Mouse (Mus musculus) right cerebral cortex, adult 2 months (tissue): Measurements from ENCODE around the gene Pgm1.

Experiments
- DNase-seq, 2 experiments: peaks; one replicate each; pipeline ENCODE4 v3.0.0; 2021 to 2022; ENCODE audit warnings: low spot score in 2 of 2

Gene Pgm1

DNA sequence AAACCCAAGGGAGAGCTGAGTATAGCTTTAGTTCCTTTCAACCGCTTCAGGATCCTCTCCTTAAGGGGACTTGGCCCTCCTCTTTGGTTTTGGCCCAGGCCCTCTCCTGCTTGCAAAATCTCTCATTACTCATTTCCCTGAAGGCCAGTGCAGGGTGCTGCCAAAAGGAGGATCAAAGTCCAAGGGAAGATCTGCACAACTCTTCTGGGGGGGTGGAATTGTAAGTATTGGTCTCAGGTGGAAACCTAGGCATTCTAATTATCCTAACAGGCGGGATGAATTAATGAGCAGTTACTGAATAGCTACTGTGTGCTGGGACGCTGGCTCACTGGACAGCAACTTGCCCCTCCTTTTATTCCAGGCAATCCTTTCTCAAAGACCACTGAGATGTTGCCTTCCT is 82.3 kb downstream of the Pgm1 start:
- no peak for DNase-seq

DNA sequence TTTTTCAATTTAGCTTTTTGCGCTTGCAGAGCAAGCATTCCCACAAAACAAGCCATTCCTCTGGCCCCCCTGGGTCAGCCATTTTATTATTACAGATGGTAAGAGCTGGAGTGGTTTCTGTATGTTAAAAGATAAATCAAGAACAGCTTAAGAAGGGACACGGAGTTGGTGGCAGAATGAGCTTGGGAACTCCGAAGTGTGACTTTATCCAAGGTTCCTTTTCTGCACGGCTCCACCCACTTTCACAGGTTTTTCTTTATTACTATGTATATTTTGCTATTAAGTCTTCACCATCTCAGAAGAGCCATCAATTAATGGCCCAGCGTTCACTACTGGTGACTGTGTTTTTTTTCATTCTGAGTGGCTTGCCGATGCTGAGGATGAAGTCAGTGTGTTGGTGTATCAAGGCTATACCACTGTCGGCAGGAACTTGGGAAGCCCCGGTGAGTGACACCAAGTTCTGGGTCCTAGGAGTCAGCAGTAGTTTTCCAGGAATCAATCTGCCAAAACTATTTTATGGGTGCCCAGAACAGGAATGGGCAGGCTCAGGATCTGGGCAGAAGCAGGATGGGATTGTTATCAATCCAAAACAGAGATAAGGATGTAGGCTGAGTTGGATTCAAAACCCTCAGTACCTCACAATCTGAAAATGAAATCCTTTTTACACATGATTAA is 83.3 kb downstream of the Pgm1 start:
- no peak for DNase-seq

DNA sequence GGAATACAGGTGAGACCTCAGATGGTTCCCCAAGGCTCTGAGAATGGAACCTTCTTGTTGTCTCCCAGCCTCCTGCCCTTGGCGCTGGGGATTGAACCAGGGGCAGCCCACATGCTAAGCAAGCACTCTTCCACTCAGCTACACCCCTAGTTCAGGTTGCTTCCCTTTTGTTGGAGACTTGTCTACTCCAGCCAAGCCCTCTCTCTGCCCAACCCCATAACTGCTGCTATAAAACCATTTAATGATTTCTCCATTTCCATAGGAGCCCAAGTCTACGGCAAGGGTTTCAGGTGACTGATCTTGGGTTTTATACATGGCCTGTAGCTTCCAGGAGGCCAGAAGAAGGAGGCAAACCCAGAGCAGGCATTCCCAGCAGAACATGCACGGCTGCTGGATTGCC is 98.6 kb downstream of the Pgm1 start:
- DNase-seq, result no peak

DNA sequence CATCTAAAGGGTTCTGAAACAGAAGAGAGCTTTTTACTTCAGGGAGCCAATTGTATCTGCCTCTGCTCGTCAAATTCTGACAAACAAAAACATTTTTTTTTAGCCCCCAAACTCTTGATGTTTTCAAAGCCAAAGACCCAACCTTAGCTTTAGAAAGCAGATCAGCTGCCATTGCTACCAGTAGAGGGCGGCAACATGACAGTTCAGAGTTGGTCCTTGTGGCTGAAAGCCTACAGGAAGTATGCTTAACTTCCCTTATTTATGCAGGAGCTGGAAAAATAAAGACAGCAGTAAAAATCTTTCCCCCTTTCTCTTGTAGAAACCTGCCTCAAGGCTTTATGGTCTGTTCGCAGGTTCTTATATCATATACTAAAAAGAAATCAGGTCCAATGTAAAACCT is 99.4 kb downstream of the Pgm1 start:
- DNase-seq, result peak; percentile 82 to 84

DNA sequence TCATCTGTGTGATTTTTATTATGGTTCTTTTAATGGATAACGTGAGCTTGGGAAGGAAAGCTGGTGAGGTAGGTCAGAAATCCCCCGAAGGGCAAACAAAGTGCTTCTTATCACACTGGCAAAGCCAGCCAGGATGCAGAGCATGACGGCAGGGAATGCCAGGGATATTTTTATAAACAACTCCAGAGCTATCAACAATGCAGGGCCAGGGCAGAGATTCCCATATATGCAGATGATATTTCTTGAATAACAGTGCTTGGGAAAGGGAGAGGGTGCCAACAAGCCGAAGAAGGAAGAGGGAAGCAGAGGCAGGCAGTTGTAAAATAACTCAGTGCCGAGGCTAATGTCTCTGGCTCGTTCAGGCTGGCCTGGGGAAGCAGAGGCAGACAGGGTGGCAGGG is 102.1 kb downstream of the Pgm1 start:
- no peak for DNase-seq

DNA sequence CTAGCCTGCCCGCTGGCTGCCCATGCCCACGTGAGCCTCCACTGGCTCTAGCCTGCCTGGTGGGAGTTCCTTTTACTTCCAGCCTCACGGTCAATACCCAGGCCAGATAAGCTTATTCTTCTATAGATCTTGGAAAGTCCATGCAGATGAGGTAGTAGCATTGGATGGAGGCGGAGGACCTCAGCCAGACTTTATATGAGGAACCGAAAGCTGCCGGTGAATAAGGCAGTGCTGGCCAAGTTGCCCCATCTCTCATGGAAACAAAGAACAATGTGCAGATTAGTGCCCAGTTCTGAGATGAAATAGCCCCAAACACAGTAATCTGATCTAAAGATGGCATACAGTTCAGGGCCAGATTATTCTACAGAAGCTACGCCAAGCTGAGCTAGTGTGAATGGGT is 103.4 kb downstream of the Pgm1 start:
- no peak for DNase-seq

DNA sequence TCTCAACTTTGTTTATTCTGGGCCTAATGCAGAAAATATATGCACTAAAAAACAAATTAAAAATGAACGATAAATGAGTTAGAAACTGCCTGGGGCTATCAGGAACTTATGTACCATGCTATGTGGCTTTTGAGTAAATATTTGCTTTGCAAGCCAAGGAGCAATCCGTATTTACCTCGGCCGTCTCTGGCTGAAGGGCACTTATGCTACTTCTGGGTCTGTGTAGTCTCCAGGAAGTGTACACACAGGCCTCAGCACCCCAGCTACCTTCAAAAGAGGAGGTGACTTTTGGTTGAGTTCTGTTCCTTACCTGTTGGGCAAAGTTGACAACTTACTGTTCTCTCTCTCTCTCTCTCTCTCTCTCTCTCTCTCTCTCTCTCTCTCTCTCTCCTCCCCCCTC is 104.7 kb downstream of the Pgm1 start:
- DNase-seq, result no peak

DNA sequence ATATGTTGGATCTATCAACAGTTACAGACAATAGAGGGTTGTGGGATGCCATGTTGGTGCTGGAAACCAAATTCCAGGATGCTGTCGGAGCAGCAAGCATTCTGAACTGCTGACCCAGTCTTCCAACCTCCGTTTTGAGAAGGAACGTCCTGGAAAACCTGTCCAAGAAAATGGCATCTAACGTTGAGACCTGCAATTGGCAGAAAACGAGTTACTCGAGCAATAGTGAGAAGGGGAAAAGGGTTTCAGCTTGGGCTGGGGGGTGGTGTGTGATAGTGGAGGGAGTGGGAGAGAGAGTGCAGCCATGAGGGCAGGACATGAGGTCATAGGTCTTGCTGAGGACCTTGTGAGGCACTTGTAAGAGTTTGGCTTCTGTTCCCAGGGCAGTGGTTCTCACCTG is 105.8 kb downstream of the Pgm1 start:
- no peak for DNase-seq

DNA sequence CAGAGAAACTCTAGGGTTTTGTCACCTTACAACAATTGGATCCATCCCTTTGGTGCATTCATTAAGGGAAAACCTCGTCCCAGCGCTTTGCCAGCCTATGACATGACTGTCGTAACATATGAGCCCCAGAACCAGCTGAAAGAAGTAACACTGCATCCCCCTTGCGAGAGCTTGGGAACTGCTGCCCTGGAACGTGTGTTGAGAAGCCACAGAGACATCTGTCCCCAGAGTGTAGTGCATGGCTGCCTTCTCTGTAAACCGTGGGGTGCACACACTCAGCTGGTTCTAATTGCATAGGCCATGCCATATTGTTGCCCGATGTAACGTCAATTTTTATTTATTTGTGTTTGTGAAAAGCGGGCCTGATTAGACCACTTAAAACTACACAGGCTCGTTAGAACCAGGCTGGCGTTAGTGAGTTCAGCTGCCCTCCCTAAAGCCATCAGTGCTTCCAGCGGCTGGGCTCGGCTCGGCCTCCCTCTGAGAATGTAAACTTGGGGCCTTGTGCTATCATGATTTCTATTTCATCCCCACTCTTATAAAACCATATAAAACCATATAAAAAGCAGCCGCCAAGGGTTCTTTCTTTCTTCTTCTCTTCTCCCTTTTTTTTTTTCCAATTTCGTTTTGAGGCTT is 106.8 kb downstream of the Pgm1 start:
- no peak for DNase-seq
